Mouse (Mus musculus) hindbrain, embryonic 15.5 days (tissue): ENCODE data around the gene Pabpc5. TPM values are rescaled to one million over a fixed set of nuclear protein-coding genes. Genes with fewer than 3 reads are reported as not detected.

Experiments used
- ATAC-seq: fragments of 200-750 bp; cut with Nextera tagmentation; 2 replicates; pipeline ENCODE4 v1.8.0; 2017; ENCODE audit warnings: low read depth, moderate number of reproducible peaks, moderate TSS enrichment; ENCODE audit not compliant: low FRiP score
- H3K27ac ChIP-seq: fragments of 300-500 bp; sonication (generic); replicated peaks from 2 replicates; pipeline ENCODE4 v1.5.1; 2015; ENCODE audit warnings: mild to moderate bottlenecking, inconsistent platforms
- H3K27me3 ChIP-seq: fragments of 300-500 bp; sonication (generic); 2 replicates; pipeline ENCODE4 v1.6.1; 2015; ENCODE audit warnings: control low read depth, inconsistent platforms
- H3K36me3 ChIP-seq: fragments of 300-500 bp; sonication (generic); 2 replicates; pipeline ENCODE4 v1.6.1; 2015; ENCODE audit warnings: control low read depth, inconsistent platforms
- H3K4me1 ChIP-seq: fragments of 300-500 bp; sonication (generic); replicated peaks from 2 replicates; pipeline ENCODE4 v1.6.1; 2015; ENCODE audit warnings: control low read depth, inconsistent platforms
- H3K4me2 ChIP-seq: fragments of 300-500 bp; sonication (generic); 2 replicates; pipeline ENCODE4 v1.6.1; 2015; ENCODE audit warnings: moderate library complexity, mild to moderate bottlenecking, inconsistent platforms
- H3K4me3 ChIP-seq: fragments of 300-500 bp; sonication (generic); 2 replicates; pipeline ENCODE4 v1.5.1; 2015; ENCODE audit warnings: mild to moderate bottlenecking, inconsistent platforms
- H3K9ac ChIP-seq: fragments of 300-500 bp; sonication (generic); 2 replicates; pipeline ENCODE4 v1.6.1; 2015; ENCODE audit warnings: inconsistent platforms
- H3K9me3 ChIP-seq: fragments of 300-500 bp; sonication (generic); 2 replicates; pipeline ENCODE4 v1.6.1; 2016; ENCODE audit warnings: control low read depth, inconsistent platforms
- WGBS: fragments of 180-500 bp; shearing (Covaris S2); methylation state at CpG from one replicate; pipeline ENCODE4 v1.1.7; 2015; 5-methylcytosine and 5-hydroxymethylcytosine counted together
- polyA plus RNA-seq: library from polyadenylated mRNA; unstranded; fragments of >200 nt; fragmentation: Nextera tagmentation; extraction: Ambion mirVana; gene quantifications from 2 replicates; pipeline ENCODE4 v1.2.1, GENCODE M21; 2015

The Pabpc5 gene
- 1.5 and 1.6 TPM in 2 replicates for polyA plus RNA-seq

DNA sequence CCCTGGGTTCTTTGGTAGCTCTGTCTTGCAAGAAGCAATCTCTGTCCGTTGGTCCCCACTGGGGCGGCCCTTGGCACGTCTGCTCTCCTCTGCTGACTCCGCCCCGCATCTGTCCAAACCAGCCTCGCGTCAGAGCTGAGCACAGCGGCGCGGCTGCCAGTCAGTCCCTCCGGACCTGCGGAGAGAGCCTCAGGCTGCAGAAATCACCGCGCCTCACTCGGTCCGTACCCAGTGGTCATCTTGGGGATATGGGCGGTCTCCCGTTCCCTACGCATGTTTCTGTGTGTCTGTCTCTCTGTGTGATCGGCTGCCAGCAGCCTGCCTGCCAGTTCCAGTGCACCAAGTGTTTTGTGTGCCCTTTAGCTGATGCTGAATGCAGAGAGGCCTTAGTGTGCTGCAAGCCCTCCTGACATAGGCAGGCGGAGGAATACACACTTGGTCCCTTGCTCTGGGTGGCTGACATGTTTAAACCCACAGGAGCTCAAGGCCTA is at the start of gene Pabpc5:
TSS of gene Pabpc5 (plus strand) at position 116 of the 491 bp plus-strand sequence.
- ATAC-seq, result peak; percentile 99
- Histone ChIP-seq H3K27me3 (no peaks in the 10 kb centered on the region), H3K9me3 (no peaks in the 10 kb centered on the region), H3K4me3 (peak within 1 kb of the TSS; percentile 46), H3K9ac (peak within 1 kb of the TSS; percentile 53), H3K27ac (peak within 1 kb of the TSS; percentile 93), H3K4me2 (peak within 1 kb of the TSS; percentile 54), H3K36me3 (no peaks in the 10 kb centered on the region), H3K4me1 (peaks cover 4% of the 10 kb centered on the region; the same call in 1 of the 2 replicates)
- WGBS, result 8% methylated on average over 21 of the region's 21 CpGs

DNA sequence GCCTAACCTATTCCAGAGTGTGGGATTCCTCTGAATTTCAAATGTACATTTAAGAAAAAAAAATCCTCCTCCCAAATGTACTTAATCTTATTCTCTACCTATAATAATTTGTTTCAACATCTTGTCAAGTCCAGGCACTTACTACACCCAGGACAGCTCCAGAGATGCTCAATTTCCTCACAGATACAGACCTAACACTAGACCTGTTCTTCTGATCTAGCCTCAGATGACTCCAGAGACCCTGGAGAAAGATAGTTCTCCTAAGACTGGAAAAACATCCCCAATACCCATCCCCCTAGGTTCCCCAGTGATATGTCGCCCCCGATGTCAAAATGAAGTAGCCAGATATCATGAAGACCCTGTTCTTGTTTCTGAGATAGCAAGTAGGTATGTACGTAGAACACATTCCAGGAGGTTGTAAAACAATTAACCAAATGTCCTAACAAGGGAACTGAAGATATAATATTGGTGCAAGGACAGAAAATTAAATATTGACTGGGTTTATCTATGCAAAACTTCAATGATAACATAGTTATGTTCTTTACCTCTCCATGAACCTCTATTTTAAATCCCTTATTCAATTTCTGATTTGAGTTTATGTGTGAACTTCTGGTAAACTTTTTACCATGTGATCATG is 39.9 kb upstream of the Pabpc5 start:
- H3K27ac ChIP-seq, result no peak overlapping the region
- no peak overlapping the region for H3K4me2 ChIP-seq
- no peak overlapping the region for H3K4me3 ChIP-seq
- 94% methylated on average over 3 of the region's 3 CpGs for WGBS
- no peak for ATAC-seq
- no peaks in the 10 kb centered on the region for H3K27me3 ChIP-seq
- no peaks in the 10 kb centered on the region for H3K9me3 ChIP-seq
- no peaks in the 10 kb centered on the region for H3K4me1 ChIP-seq
- no peaks in the 10 kb centered on the region for H3K36me3 ChIP-seq
- H3K9ac ChIP-seq, result no peak overlapping the region

DNA sequence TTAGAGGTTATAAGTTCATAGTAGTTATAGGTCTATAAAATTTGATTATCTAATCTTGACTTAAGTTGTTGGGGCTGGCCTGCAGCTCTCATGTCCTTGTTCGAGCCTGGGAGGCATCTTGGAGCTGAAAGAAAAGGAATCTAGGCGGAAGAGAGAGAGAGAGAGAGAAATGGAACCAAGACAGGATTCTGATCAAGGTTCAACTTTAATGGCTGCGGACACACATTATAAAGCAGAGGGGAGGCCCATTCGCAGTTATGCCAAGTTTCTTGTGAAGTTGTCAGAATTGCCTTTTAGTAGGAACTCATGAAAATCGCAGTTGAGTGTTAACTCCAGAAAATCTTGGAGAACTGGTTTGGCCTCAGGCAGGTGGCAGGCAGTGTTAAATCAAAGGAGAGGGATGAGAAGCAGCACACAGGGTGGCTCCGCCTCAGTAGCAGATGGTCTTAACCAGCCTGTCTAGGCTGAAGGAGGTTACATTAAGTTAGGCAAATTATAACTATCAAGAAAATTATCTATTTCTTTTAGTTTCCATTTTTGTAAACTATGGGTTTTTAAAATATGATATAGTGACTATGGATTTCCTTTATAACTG is 38.6 kb upstream of the Pabpc5 start:
- Histone ChIP-seq H3K27me3 (no peaks in the 10 kb centered on the region), H3K9ac (no peak overlapping the region), H3K9me3 (no peaks in the 10 kb centered on the region), H3K4me3 (no peak overlapping the region), H3K4me2 (no peak overlapping the region), H3K36me3 (no peaks in the 10 kb centered on the region), H3K27ac (no peak overlapping the region), H3K4me1 (no peaks in the 10 kb centered on the region)
- 81% methylated on average over 6 of the region's 6 CpGs for WGBS
- no peak for ATAC-seq

DNA sequence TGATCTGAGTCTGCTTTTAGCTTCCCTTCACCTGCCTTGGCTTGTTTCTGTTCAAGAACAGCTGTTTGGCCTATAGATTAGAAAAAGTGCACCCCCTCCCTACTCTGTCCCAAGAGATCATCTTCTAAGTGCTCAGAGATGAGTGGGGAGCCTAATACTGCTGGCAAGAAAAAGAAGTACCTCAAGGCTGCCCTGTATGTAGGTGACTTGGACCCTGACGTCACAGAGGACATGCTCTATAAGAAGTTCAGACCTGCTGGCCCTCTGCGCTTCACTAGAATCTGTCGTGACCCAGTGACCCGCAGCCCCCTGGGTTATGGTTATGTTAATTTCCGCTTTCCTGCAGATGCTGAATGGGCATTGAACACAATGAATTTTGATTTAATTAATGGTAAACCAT is 856 bp downstream of the Pabpc5 start:
- H3K9me3 ChIP-seq, result no peaks in the 10 kb centered on the region
- WGBS, result 61% methylated on average over 5 of the region's 5 CpGs
- no peaks in the 10 kb centered on the region for H3K27me3 ChIP-seq
- peak; percentile 35; the same call in 1 of the 2 replicates for ATAC-seq
- no peaks in the 10 kb centered on the region for H3K36me3 ChIP-seq
- H3K4me2 ChIP-seq, result peak overlapping the region; percentile 54
- peak overlapping the region; percentile 46 for H3K4me3 ChIP-seq
- peaks cover 4% of the 10 kb centered on the region; the same call in 1 of the 2 replicates for H3K4me1 ChIP-seq
- H3K27ac ChIP-seq, result peak overlapping the region; percentile 93
- H3K9ac ChIP-seq, result peak overlapping the region; percentile 53; the same call in 1 of the 2 replicates
